Mouse (Mus musculus): Measurements from ENCODE around the gene Cenpp. TPM values are rescaled to one million over a fixed set of nuclear protein-coding genes. Genes with fewer than 3 reads are reported as not detected.

The Cenpp gene
- polyA plus RNA-seq (2014; fragmentation: Nextera tagmentation; extraction: Ambion mirVana): 29.1 and 29.5 TPM in 2 replicates

DNA sequence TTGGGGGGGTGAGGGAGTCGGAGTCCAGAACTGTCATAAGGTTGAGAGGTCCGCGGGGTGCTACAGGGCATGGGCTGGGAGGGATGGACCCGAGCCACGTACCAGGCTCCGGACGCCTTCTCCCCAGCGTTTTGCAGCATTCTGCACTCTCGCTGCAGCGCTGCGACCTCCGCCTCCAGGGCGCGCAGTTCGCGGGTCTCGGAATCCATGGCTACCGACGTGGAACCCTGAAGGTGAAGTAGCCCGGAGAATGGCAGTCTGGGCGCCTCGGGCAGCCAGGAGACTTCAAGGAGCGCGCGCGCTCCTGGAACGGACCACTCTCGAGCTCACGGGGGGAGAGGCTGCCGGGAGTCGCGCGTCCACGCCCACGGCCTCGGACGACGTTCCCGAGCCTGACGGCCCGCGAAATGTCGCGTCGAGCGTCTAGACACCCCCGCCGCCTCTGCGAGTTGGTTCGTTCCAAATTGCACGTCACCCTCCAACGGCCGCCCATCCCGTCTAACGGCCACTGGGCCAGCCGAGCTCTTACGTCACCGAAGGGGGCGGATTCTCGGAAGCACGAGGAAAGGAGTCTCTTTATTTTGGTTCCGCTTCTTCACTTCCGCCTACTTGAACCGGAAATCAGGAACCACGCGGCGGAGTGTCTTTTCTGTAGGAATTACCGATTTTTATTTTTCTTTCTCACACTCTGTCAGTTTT, at the start of gene Cenpp, which contains the start of gene Nol8:
Cenpp (minus strand) TSS at position 305 of the 699 bp plus-strand sequence.
Nol8 (plus strand) TSS at position 598 of the 699 bp plus-strand sequence.
- H3K27ac ChIP-seq (ENCODE audit: low read depth, low read length): peak within 1 kb of the TSS; percentile 81
- H3K9me3 ChIP-seq (replicated peaks; ENCODE audit: control insufficient read depth, low read length): no peaks in the 10 kb centered on the region
- peak within 1 kb of the TSS; percentile 87 for H3K4me3 ChIP-seq (ENCODE audit: low read depth, low read length)
- H3K4me1 ChIP-seq (ENCODE audit: control insufficient read depth, insufficient read depth, low read length): no peaks in the 10 kb centered on the region
- H3K36me3 ChIP-seq (ENCODE audit: control insufficient read depth, insufficient read depth, low read length): peaks cover 4% of the 10 kb centered on the region; the same call in 1 of the 2 replicates
- under 1% methylated on average over 67 of the region's 68 CpGs for WGBS (ENCODE audit: insufficient replicate concordance)
- no peaks in the 10 kb centered on the region for H3K27me3 ChIP-seq (ENCODE audit: control insufficient read depth, insufficient read depth, low read length)
- H3K9ac ChIP-seq (ENCODE audit: low read depth, low read length): peak within 1 kb of the TSS; percentile 77
- peak within 1 kb of the TSS; percentile 83 for H3K4me2 ChIP-seq
- peak; percentile 96 for ATAC-seq (replicated peaks; ENCODE audit: insufficient number of reproducible peaks, low FRiP score, low TSS enrichment)

DNA sequence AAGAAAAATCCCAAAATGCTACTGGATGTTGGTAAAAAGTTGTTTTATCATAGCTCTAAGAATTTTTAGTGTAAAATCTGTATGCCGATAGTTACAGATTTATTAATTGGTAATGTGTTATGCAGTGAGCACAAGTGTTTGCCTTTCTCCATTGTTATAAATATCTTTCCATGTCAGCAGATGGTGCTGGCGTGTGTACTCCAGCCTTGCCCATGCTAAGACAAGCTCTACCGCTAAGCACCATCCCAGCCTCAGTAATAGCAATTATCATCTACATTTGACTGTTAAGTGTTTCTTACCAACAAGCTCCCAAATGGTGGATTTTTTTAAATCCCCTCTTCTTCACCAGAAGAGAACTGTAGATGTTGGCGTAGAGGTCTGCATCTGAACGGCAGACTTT, 38.5 kb upstream of the Cenpp start:
- WGBS (ENCODE audit: insufficient replicate concordance): 94% methylated on average over 5 of the region's 5 CpGs
- Histone ChIP-seq H3K27ac (ENCODE audit: low read depth, low read length) (no peak overlapping the region), H3K27me3 (ENCODE audit: control insufficient read depth, insufficient read depth, low read length) (no peaks in the 10 kb centered on the region), H3K4me1 (ENCODE audit: control insufficient read depth, insufficient read depth, low read length) (no peaks in the 10 kb centered on the region), H3K4me2 (no peak overlapping the region), H3K9ac (ENCODE audit: low read depth, low read length) (no peak overlapping the region), H3K36me3 (ENCODE audit: control insufficient read depth, insufficient read depth, low read length) (peaks cover 20% of the 10 kb centered on the region), H3K9me3 (replicated peaks; ENCODE audit: control insufficient read depth, low read length) (no peaks in the 10 kb centered on the region), H3K4me3 (ENCODE audit: low read depth, low read length) (no peak overlapping the region)
- no peak for ATAC-seq (replicated peaks; ENCODE audit: insufficient number of reproducible peaks, low FRiP score, low TSS enrichment)

DNA sequence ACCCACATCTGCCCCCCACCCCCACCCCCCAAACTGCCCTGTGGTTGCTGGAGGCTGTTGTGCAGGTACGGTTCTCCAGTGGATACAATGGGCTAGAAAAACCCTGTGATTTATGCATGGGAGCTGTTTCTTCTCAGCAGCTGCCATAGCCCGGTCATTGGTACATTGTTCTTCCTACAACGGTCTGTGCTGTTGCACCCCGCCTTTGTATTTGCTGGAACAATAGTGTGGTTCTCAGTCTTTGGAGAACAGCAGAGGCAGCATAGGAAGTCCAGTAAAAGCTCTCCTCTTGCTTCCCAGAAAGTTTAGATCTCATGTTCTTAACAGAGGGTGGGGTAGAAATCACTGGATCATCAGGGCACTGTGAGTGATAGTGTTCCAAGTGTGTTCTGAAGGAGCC, 31.7 kb upstream of the Cenpp start:
- Histone ChIP-seq H3K27ac (ENCODE audit: low read depth, low read length) (no peak overlapping the region), H3K4me3 (ENCODE audit: low read depth, low read length) (no peak overlapping the region), H3K9me3 (replicated peaks; ENCODE audit: control insufficient read depth, low read length) (no peaks in the 10 kb centered on the region), H3K4me1 (ENCODE audit: control insufficient read depth, insufficient read depth, low read length) (peaks cover 10% of the 10 kb centered on the region), H3K27me3 (ENCODE audit: control insufficient read depth, insufficient read depth, low read length) (no peaks in the 10 kb centered on the region), H3K9ac (ENCODE audit: low read depth, low read length) (no peak overlapping the region), H3K36me3 (ENCODE audit: control insufficient read depth, insufficient read depth, low read length) (peaks cover 7% of the 10 kb centered on the region; the same call in 1 of the 2 replicates), H3K4me2 (no peak overlapping the region)
- 81% methylated on average over 4 of the region's 4 CpGs for WGBS (ENCODE audit: insufficient replicate concordance)
- ATAC-seq (replicated peaks; ENCODE audit: insufficient number of reproducible peaks, low FRiP score, low TSS enrichment): no peak

DNA sequence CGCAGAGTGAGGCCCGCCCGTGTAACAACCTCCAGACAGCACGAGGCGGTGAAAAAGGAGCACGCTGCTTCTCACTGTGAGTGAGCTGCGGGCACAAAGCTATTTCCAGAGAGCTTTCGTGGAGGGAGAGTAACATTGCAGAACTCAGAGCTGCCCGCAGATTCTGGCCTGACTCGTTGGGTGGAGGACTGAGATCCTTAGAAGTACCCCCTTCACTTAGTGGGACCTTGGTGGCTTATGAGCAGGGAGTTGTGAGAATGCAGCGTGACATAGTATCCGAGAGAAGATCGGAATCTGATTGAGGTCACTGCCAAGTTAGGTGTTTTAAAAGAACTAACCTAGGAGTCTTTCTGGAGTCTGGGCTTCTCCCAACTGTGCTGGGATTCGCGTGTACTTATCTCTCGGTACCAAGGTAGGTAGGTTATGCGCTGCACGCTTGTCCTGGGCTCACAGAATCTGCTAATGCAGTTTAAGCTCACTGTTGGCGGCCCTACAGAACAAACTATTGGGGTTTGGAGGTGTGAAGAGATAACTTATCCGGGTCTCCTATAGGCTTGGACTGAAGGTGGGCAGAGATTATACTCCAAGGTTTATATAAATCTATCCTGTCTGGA, 29.8 kb upstream of the Cenpp start:
- peak overlapping the region; percentile 71 for H3K27ac ChIP-seq (ENCODE audit: low read depth, low read length)
- H3K4me3 ChIP-seq (ENCODE audit: low read depth, low read length): peak overlapping the region; percentile 86
- no peaks in the 10 kb centered on the region; the same call in 1 of the 2 replicates for H3K36me3 ChIP-seq (ENCODE audit: control insufficient read depth, insufficient read depth, low read length)
- peak; percentile 28; the same call in 1 of the 2 replicates for ATAC-seq (replicated peaks; ENCODE audit: insufficient number of reproducible peaks, low FRiP score, low TSS enrichment)
- H3K9me3 ChIP-seq (replicated peaks; ENCODE audit: control insufficient read depth, low read length): no peaks in the 10 kb centered on the region
- no peaks in the 10 kb centered on the region for H3K27me3 ChIP-seq (ENCODE audit: control insufficient read depth, insufficient read depth, low read length)
- under 1% methylated on average over 20 of the region's 20 CpGs for WGBS (ENCODE audit: insufficient replicate concordance)
- peaks cover 10% of the 10 kb centered on the region for H3K4me1 ChIP-seq (ENCODE audit: control insufficient read depth, insufficient read depth, low read length)
- peak overlapping the region; percentile 87 for H3K4me2 ChIP-seq
- peak overlapping the region; percentile 88 for H3K9ac ChIP-seq (ENCODE audit: low read depth, low read length)

DNA sequence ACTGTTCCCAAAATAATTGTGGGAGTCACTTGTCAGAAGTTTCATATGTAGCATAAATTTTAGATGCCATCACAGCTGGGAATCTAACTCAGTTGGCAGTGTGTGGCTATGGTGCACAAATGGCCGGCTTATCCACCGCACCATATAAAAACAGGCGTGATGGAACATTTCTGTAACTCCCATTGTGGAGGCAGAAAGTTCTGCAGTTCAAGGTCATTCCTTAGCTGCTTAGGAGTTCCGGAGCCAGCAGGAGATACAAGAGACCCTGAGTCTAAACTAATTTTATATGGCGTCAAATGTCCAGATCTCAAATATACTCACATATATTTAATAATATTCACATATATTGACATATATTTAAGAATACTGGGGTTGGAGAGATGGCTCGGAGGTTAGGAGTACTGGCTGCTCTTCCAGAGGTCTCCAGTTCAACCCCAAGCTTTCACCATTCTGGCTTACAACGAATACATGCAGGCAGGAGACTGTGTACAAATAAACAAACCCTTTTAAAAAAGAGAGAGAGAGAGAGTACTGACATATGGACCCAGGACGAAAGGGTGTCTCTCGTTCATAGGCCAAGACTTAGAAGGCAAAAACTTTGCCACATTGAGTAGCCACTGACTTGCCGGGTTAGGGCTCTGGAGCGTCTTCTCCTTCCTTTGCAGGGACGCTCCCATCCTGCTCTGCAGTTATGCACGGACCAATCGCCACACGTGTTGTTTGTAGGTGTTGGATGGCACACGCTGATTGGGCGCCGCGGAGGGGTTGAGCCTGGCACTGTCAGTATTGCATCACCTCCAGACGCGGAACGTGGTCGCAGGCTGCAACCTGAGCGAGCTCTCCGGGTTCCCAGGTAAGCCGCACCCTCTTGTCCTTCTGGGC, 29.0 kb upstream of the Cenpp start, which contains the start of gene Iars:
Iars (plus strand) TSS at position 750 of the 882 bp plus-strand sequence.
- peak within 1 kb of the TSS; percentile 72 for H3K27ac ChIP-seq (ENCODE audit: low read depth, low read length)
- no peaks in the 10 kb centered on the region for H3K9me3 ChIP-seq (replicated peaks; ENCODE audit: control insufficient read depth, low read length)
- H3K4me2 ChIP-seq: peak within 1 kb of the TSS; percentile 87
- peak; percentile 100 for ATAC-seq (replicated peaks; ENCODE audit: insufficient number of reproducible peaks, low FRiP score, low TSS enrichment)
- H3K4me3 ChIP-seq (ENCODE audit: low read depth, low read length): peak within 1 kb of the TSS; percentile 86
- peak within 1 kb of the TSS; percentile 88 for H3K9ac ChIP-seq (ENCODE audit: low read depth, low read length)
- no peaks in the 10 kb centered on the region for H3K27me3 ChIP-seq (ENCODE audit: control insufficient read depth, insufficient read depth, low read length)
- H3K36me3 ChIP-seq (ENCODE audit: control insufficient read depth, insufficient read depth, low read length): peaks cover 2% of the 10 kb centered on the region; the same call in 1 of the 2 replicates
- WGBS (ENCODE audit: insufficient replicate concordance): 4% methylated on average over 26 of the region's 26 CpGs
- peaks cover 10% of the 10 kb centered on the region for H3K4me1 ChIP-seq (ENCODE audit: control insufficient read depth, insufficient read depth, low read length)

DNA sequence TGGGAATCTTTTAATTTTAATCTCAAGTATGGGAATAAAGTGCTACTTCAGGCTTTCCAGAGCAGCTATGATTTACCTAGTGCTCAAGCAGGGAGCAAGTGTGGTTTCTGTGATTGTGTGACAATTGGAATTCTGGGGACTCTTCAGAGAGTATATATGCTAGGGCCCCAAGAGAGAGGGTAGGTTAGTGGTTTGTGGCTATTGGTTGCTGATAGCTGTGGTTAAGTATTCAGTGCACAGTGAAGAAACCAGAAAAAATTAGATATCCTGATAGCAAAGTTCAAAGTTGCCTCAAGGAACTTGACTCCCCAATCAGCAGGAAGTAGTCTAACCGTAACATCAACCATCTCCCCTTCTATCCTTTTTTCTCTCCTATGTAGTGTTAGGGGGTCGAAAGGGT, 25.2 kb upstream of the Cenpp start:
- Histone ChIP-seq H3K4me3 (ENCODE audit: low read depth, low read length) (no peak overlapping the region), H3K27ac (ENCODE audit: low read depth, low read length) (no peak overlapping the region), H3K4me1 (ENCODE audit: control insufficient read depth, insufficient read depth, low read length) (peaks cover 1% of the 10 kb centered on the region; the same call in 1 of the 2 replicates), H3K9me3 (replicated peaks; ENCODE audit: control insufficient read depth, low read length) (no peaks in the 10 kb centered on the region), H3K36me3 (ENCODE audit: control insufficient read depth, insufficient read depth, low read length) (peaks cover 2% of the 10 kb centered on the region; the same call in 1 of the 2 replicates), H3K4me2 (no peak overlapping the region), H3K27me3 (ENCODE audit: control insufficient read depth, insufficient read depth, low read length) (no peaks in the 10 kb centered on the region), H3K9ac (ENCODE audit: low read depth, low read length) (no peak overlapping the region)
- ATAC-seq (replicated peaks; ENCODE audit: insufficient number of reproducible peaks, low FRiP score, low TSS enrichment): no peak
- 80% methylated on average over 2 of the region's 2 CpGs for WGBS (ENCODE audit: insufficient replicate concordance)

DNA sequence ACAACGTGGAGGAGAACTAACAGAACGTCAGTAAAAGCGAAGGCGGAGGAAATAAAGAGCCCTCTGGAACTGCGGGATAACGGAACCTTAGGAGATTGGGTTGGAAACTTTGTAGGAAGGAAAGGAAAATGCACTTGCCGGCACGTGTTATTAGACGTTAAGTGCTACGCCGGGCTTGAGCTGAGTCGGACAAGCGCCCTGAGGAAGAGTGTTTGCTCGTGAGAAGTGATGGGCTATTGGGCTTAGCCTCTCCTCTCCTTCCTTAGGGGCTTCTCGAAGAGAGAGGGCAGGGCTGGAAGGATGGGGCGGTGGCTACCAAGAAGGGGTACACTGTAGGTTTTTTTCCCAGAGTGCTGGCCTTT, 576 bp upstream of the Cenpp start:
- peak overlapping the region; percentile 81 for H3K27ac ChIP-seq (ENCODE audit: low read depth, low read length)
- peak overlapping the region; percentile 87 for H3K4me3 ChIP-seq (ENCODE audit: low read depth, low read length)
- H3K4me2 ChIP-seq: peak overlapping the region; percentile 75
- peaks cover 4% of the 10 kb centered on the region; the same call in 1 of the 2 replicates for H3K36me3 ChIP-seq (ENCODE audit: control insufficient read depth, insufficient read depth, low read length)
- WGBS (ENCODE audit: insufficient replicate concordance): under 1% methylated on average over 16 of the region's 16 CpGs
- H3K4me1 ChIP-seq (ENCODE audit: control insufficient read depth, insufficient read depth, low read length): no peaks in the 10 kb centered on the region
- no peaks in the 10 kb centered on the region for H3K27me3 ChIP-seq (ENCODE audit: control insufficient read depth, insufficient read depth, low read length)
- ATAC-seq (replicated peaks; ENCODE audit: insufficient number of reproducible peaks, low FRiP score, low TSS enrichment): peak; percentile 64
- H3K9ac ChIP-seq (ENCODE audit: low read depth, low read length): peak overlapping the region; percentile 76
- no peaks in the 10 kb centered on the region for H3K9me3 ChIP-seq (replicated peaks; ENCODE audit: control insufficient read depth, low read length)

DNA sequence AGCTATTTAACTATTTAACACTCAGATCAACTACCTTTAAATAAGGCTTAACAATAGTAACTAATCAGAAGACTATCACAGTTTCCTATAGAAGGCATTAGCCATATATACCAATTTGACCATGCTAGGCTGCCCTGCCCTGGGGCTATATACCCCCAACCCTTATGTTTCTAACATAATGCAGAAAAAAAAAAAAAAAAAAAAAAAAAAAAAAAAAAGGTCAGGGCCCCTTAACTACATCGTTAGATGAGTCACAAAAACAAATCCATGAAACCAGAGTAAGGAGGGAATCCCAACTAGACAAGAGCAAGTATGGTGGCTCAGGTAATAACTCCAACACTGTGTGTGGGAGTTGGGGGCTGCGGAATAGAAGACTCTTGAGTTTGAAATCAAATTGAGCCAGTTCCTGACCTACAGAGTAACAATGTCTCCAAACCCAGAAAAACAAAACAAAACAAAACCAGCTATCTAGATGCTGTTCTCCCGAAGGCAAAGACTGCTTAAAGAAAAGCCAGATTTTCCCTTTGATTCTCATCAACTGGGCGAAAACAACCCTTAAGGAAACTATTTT, 719 bp downstream of the Cenpp start:
- no peak overlapping the region for H3K27ac ChIP-seq (ENCODE audit: low read depth, low read length)
- ATAC-seq (replicated peaks; ENCODE audit: insufficient number of reproducible peaks, low FRiP score, low TSS enrichment): no peak

More for the DNA sequence above, 719 bp downstream of the Cenpp start:
- WGBS (ENCODE audit: insufficient replicate concordance): 3% methylated on average over 4 of the region's 4 CpGs
- Histone ChIP-seq H3K9ac (ENCODE audit: low read depth, low read length) (peak overlapping the region; percentile 77), H3K9me3 (replicated peaks; ENCODE audit: control insufficient read depth, low read length) (no peaks in the 10 kb centered on the region), H3K4me3 (ENCODE audit: low read depth, low read length) (peak overlapping the region; percentile 87), H3K4me1 (ENCODE audit: control insufficient read depth, insufficient read depth, low read length) (no peaks in the 10 kb centered on the region), H3K36me3 (ENCODE audit: control insufficient read depth, insufficient read depth, low read length) (peaks cover under 1% of the 10 kb centered on the region; the same call in 1 of the 2 replicates), H3K4me2 (peak overlapping the region; percentile 83), H3K27me3 (ENCODE audit: control insufficient read depth, insufficient read depth, low read length) (no peaks in the 10 kb centered on the region)
